Comparison of ENCODE assay signal across 8 mouse cellular contexts in the genomic region with DNA sequence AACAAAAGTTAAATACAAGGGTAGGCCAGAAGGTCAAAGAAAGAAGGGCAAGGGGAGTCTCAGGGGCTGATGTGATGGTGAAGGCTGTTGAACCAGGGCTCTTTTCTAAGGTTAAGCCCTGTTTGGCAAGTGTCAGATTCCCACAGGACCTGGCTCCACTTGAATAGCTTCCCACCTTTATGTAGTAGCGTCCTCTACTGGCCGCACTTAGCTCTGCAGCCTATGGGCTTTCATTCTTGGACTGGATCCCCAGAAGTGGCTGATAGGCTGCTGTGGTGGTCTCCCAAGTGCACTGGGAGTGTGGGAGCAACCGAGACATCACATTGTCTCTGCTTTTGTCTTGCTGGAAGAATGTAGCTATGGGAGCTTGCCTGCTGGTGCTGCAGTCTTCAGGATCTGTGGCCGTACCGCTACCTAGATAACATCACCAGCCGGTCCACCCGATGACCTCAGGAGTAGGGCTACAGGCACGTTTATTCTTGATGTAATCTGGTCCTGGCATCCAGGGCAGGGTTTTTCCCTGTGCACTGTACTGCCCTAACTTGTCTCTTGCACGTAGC. TPM values are rescaled to one million over a fixed set of nuclear protein-coding genes. Genes with fewer than 3 reads are reported as not detected.
DNase-seq lines count a peak whose midpoint lies in the region; ATAC-seq and TF ChIP-seq lines count a peak whose summit lies in the region.

No protein-coding gene starts in this region.

- H3K9ac ChIP-seq in forebrain, embryonic 16.5 days (replicated peaks; ENCODE audit: low read depth, low read length), result no peak overlapping the region

- no peaks in the 10 kb centered on the region for H3K9me3 ChIP-seq in forebrain, embryonic 16.5 days (ENCODE audit: control insufficient read depth, low read length)

- TF ChIP-seq CTCF in gastrocnemius, adult 2 months (IDR thresholded peaks at IDR 0.05), result peak; percentile 70

- H3K27me3 ChIP-seq in forebrain, embryonic 16.5 days (replicated peaks; ENCODE audit: control insufficient read depth, insufficient read depth, low read length), result no peaks in the 10 kb centered on the region

- ATAC-seq in forebrain, embryonic 16.5 days, result no peak

- H3K27ac ChIP-seq in gastrocnemius, adult 2 months, result no peak overlapping the region
- no peak overlapping the region for H3K27ac ChIP-seq in forebrain, embryonic 16.5 days (ENCODE audit: low read length)

- 81% methylated on average over 9 of the region's 9 CpGs for WGBS in forebrain, embryonic 16.5 days

- no peak for DNase-seq in gastrocnemius, adult 2 months
- no peak for DNase-seq in gastrocnemius, adult 8-10 months (ENCODE audit: low spot score in 2 of 2)
- DNase-seq in ovary, postnatal 14 days (ENCODE audit: low spot score), result peak; percentile 35
- DNase-seq in ovary, postnatal 10 days (ENCODE audit: low spot score), result no peak
- peak; percentile 80 for DNase-seq in adrenal gland, postnatal 14 days
- peak; percentile 58 to 65 for DNase-seq in kidney, postnatal 4 days
- DNase-seq in retina, postnatal 7 days (ENCODE audit: low read depth, low spot score), result peak; percentile 6

- H3K4me2 ChIP-seq in forebrain, embryonic 16.5 days (ENCODE audit: low read length), result no peak overlapping the region

- no peaks in the 10 kb centered on the region for H3K4me1 ChIP-seq in forebrain, embryonic 16.5 days (replicated peaks; ENCODE audit: control insufficient read depth, insufficient read depth, low read length)

- no peak overlapping the region for H3K4me3 ChIP-seq in gastrocnemius, adult 2 months
- no peak overlapping the region for H3K4me3 ChIP-seq in forebrain, embryonic 16.5 days (replicated peaks; ENCODE audit: low read length)

- H3K36me3 ChIP-seq in forebrain, embryonic 16.5 days (ENCODE audit: control insufficient read depth, insufficient read depth), result peaks cover 17% of the 10 kb centered on the region

- intact Hi-C loops in gastrocnemius, adult 2 months (cut with DNase I), result loop anchor here (5.0 kb wide), 1 partner anchor 309 kb away; no protein-coding TSS in a partner anchor

RNA-seq across cellular contexts. Expression of a gene that starts 11.8 kb away (rescaled TPM):
- total RNA-seq in gastrocnemius, adult 2 months (2021), result 10 to 100 TPM; 34.1 to 34.2 TPM
- 10 to 100 TPM; 30.9 to 38.3 (median 35.5) TPM for total RNA-seq in gastrocnemius, adult 8-10 months (2022)
- total RNA-seq in adrenal gland, postnatal 14 days (2021), result 68.2 and 69.0 TPM in 2 replicates
- 137 and 152 TPM in 2 replicates for polyA plus RNA-seq in forebrain, embryonic 16.5 days (2015; fragmentation: Nextera tagmentation; extraction: Ambion mirVana)

RNA-seq across cellular contexts. Expression of a gene that starts 12.0 kb away (rescaled TPM):
- total RNA-seq in gastrocnemius, adult 2 months (2021), result 10 to 100 TPM; 42.9 to 44.5 TPM
- 10 to 100 TPM; 53.3 to 62.9 (median 54.8) TPM for total RNA-seq in gastrocnemius, adult 8-10 months (2022)
- 45.0 and 48.2 TPM in 2 replicates for total RNA-seq in adrenal gland, postnatal 14 days (2021)
- polyA plus RNA-seq in forebrain, embryonic 16.5 days (2015; fragmentation: Nextera tagmentation; extraction: Ambion mirVana), result 22.3 and 23.0 TPM in 2 replicates

RNA-seq across cellular contexts. Expression of a gene that starts 28.3 kb away (rescaled TPM):
- not detected for total RNA-seq in gastrocnemius, adult 2 months (2021)
- total RNA-seq in gastrocnemius, adult 8-10 months (2022), result not detected
- total RNA-seq in adrenal gland, postnatal 14 days (2021), result not detected in 2 replicates
- not detected in 2 replicates for polyA plus RNA-seq in forebrain, embryonic 16.5 days (2015; fragmentation: Nextera tagmentation; extraction: Ambion mirVana)

Comparison
In these comparisons a context has a peak if more than half of its experiments do, and no peak if none do; other contexts are left out.
1. DNase-seq: peak in ovary, postnatal 14 days (single experiment), adrenal gland, postnatal 14 days (single experiment), kidney, postnatal 4 days (2 of 2) and retina, postnatal 7 days (single experiment); none in gastrocnemius, adult 2 months (single experiment), gastrocnemius, adult 8-10 months (0 of 2) and ovary, postnatal 10 days (single experiment).